Mouse (Mus musculus) liver, adult 2 months (tissue): Measurements from ENCODE around the gene Ddrgk1. TPM values are rescaled to one million over a fixed set of nuclear protein-coding genes. Genes with fewer than 3 reads are reported as not detected.
"Not testable (repeated sequence)": the region's sequence is repeated elsewhere in the genome, so short reads cannot be mapped to it uniquely, and the experiment has no call there.

Source experiments
- DNase-seq: peaks from one replicate; pipeline ENCODE4 v3.0.0-alpha.2; 2011; ENCODE audit warnings: low read depth, low spot score; ENCODE audit errors: extremely low read depth
- H3K27ac ChIP-seq: fragments of 200-500 bp; replicated peaks from 2 replicates; pipeline ENCODE4 v1.5.1; 2012; ENCODE audit warnings: low read depth, mild to moderate bottlenecking, control low read depth, inconsistent platforms, low read length; ENCODE audit not compliant: insufficient read depth
- H3K27me3 ChIP-seq: fragments of 200-500 bp; 2 replicates; pipeline ENCODE4 v1.6.1; 2012; ENCODE audit warnings: mild to moderate bottlenecking, moderate library complexity, low read length, inconsistent platforms; ENCODE audit not compliant: control insufficient read depth, insufficient read depth
- H3K36me3 ChIP-seq: fragments of 200-500 bp; 2 replicates; pipeline ENCODE4 v1.6.1; 2012; ENCODE audit warnings: low read length, inconsistent platforms; ENCODE audit not compliant: control insufficient read depth, insufficient read depth
- H3K4me1 ChIP-seq: fragments of 200-500 bp; 2 replicates; pipeline ENCODE4 v1.6.1; 2011; ENCODE audit warnings: low read length; ENCODE audit not compliant: control insufficient read depth, insufficient read depth
- H3K4me3 ChIP-seq: fragments of 200-500 bp; 2 replicates; pipeline ENCODE4 v1.5.1; 2011; ENCODE audit warnings: low read depth, mild to moderate bottlenecking, control low read depth, low read length, moderate library complexity; ENCODE audit not compliant: insufficient read depth
- H3K79me2 ChIP-seq: fragments of 200-500 bp; 2 replicates; pipeline ENCODE4 v1.6.1; 2012; ENCODE audit warnings: inconsistent platforms, mild to moderate bottlenecking, low read length, moderate library complexity; ENCODE audit not compliant: control insufficient read depth, insufficient read depth
- H3K9ac ChIP-seq: fragments of 200-500 bp; 2 replicates; pipeline ENCODE4 v1.6.1; 2012; ENCODE audit warnings: low read depth, mild to moderate bottlenecking, control low read depth, inconsistent platforms, low read length
- CTCF ChIP-seq: fragments of 200-500 bp; IDR thresholded peaks from 2 replicates; pipeline ENCODE4 v1.5.1; 2011; ENCODE audit warnings: low read depth, low read length, control low read depth
- POLR2A ChIP-seq: fragments of 200-500 bp; IDR thresholded peaks from 2 replicates; pipeline ENCODE4 v1.6.1; 2011; ENCODE audit warnings: low read length, control low read depth; ENCODE audit not compliant: insufficient read depth; ENCODE audit errors: extremely low read depth
- WGBS: fragments of 180-500 bp; shearing (Covaris S2); methylation state at CpG from one replicate; pipeline ENCODE4 v1.1.7; 2018; 5-methylcytosine and 5-hydroxymethylcytosine counted together
- polyA plus RNA-seq: library from polyadenylated mRNA; depleted of rRNA; stranded (reverse); fragments of >200 nt; gene quantifications from 2 replicates; pipeline ENCODE4 v1.2.3, GENCODE M21; 2012
- total RNA-seq: library from RNA; depleted of rRNA; stranded (reverse); fragments of >200 nt; gene quantifications from 2 replicates; pipeline ENCODE4 v1.2.3, GENCODE M21; 2014

Gene Ddrgk1
- total and polyA plus RNA-seq, 2 experiments, result 86.0 to 165 TPM

DNA sequence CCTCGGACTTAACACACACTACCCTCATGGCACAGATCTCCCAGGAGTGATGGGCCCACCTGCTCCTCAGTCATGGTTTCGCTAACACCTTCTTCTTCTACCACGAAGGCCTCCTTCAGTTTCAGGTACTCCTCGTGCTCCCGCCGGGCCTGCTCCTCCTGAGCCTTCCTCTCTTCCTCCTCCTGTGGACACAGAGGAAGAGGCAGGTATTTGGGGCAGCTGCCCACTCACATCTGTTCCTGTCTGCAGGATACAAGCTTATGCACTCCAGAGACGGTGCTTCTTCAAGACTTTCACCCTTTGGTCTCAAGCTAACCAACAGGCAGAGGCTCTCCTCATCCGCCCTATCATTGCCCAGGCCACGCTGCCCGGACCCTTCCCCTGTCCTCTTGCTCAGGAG lies 5.9 kb downstream of the Ddrgk1 start:
- Histone ChIP-seq H3K27me3 (no peaks in the 10 kb centered on the region), H3K4me3 (no peak overlapping the region), H3K79me2 (no peaks in the 10 kb centered on the region), H3K27ac (no peak overlapping the region), H3K36me3 (peaks cover 43% of the 10 kb centered on the region), H3K9ac (no peak overlapping the region), H3K4me1 (no peaks in the 10 kb centered on the region)
- WGBS, result 94% methylated on average over 10 of the region's 10 CpGs
- DNase-seq, result no peak
- TF ChIP-seq POLR2A (no peak), CTCF (no peak)

DNA sequence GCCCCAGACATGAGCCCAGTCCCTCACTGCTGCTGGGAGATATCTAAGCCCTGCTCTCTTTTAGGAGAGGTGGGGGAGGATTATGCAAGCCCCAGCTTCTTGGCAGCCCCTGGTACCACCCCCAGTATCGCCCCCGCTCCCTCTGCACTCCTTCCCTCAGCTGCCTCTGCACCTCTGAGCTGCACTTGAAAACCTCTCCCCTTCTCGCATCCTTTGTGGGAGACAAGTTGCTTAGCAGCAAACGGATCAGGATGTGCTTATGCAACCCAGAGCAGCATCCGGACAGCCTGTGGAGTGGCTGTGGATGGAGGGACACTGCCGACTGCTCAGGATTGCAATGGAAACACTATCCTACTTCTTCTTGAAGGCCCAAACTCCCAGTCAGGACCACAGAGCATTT lies 6.9 kb downstream of the Ddrgk1 start:
- DNase-seq, result no peak
- Histone ChIP-seq H3K79me2 (no peaks in the 10 kb centered on the region), H3K4me1 (no peaks in the 10 kb centered on the region), H3K27me3 (no peaks in the 10 kb centered on the region), H3K36me3 (peaks cover 46% of the 10 kb centered on the region), H3K4me3 (no peak overlapping the region), H3K27ac (no peak overlapping the region), H3K9ac (no peak overlapping the region)
- 90% methylated on average over 6 of the region's 6 CpGs for WGBS
- no peak for TF ChIP-seq CTCF
- no peak for TF ChIP-seq POLR2A

DNA sequence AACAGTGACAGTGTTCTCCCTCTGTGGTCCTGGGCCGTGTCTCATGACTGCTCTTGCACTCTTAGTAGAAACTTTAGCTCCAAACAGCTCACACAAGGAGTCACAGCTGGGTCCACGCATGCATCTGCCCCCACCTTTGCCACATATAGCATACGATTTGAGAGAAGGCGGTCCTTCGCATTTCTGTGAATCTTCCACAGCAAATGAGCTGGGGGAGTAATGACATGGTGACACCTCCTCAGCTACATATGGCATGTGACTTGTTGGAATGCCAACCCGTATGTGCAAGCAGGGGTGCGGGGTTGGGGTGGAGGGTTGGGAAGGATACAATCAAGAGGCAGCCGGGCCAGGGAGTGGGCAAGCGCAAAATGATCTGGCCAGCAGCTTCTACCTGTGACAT lies 7.9 kb downstream of the Ddrgk1 start:
- Histone ChIP-seq H3K9ac (no peak overlapping the region), H3K4me3 (no peak overlapping the region), H3K4me1 (no peaks in the 10 kb centered on the region), H3K27ac (no peak overlapping the region), H3K79me2 (no peaks in the 10 kb centered on the region), H3K27me3 (no peaks in the 10 kb centered on the region), H3K36me3 (peaks cover 45% of the 10 kb centered on the region)
- WGBS, result 94% methylated on average over 9 of the region's 9 CpGs
- no peak for DNase-seq
- no peak for TF ChIP-seq CTCF
- no peak for TF ChIP-seq POLR2A

DNA sequence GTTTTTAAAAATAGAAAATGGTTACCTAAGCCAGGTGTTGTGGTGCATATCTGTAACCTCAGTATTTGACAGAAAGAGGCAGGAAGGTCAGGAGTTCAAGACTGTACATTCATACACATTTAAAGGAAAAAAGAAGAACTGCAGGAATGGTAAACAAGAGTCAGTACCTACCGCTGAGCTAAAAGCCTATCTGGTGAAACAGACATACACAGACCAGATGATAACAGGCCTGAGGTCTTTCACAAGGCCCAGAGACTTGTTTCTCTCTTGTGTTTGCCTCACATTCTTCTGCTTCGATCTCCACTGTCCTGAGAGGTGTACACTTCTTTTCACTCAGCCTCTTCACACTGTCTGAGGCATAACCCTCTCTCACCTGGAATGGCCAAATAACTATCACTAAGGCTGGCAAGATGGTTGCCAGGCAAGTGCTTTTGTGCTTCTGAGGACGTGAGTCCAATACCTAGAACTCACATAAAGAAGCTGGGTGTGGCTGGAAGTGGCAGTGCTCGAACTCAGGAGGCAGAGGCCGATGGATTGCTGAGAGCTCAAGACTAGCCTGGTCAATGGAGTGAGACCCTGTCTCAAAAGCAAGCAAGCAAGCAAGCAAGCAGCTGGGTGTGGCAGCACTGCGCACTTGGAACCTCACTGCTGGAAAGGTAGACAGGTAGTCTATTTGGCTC lies 8.7 kb downstream of the Ddrgk1 start:
- 95% methylated on average over 6 of the region's 6 CpGs for WGBS
- H3K36me3 ChIP-seq, result peaks cover 41% of the 10 kb centered on the region
- no peaks in the 10 kb centered on the region for H3K79me2 ChIP-seq
- no peaks in the 10 kb centered on the region for H3K27me3 ChIP-seq
- H3K4me1 ChIP-seq, result no peaks in the 10 kb centered on the region
- H3K9ac ChIP-seq, result no peak overlapping the region
- no peak overlapping the region for H3K27ac ChIP-seq
- TF ChIP-seq POLR2A (no peak), CTCF (no peak)
- H3K4me3 ChIP-seq, result no peak overlapping the region
- DNase-seq, result no peak

DNA sequence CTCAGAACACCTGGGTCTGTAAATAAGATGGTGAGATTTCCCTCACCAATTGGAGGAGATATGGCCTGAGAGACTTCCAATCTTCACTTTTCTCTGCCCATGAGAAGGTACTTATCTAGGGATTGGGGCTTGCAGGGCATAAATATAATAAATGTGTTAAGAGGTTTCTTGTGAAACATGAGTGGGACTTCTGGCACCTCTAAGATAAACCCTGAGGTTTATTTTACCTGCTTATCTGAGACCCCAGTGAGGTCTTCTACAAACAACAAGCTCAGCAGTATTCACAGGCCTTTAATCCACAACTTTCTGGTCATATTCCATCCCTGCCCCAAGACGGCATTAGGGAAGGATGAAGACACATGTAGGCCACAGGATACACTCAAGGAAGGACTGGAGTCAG lies 10.7 kb downstream of the Ddrgk1 start:
- no peak overlapping the region for H3K9ac ChIP-seq
- TF ChIP-seq POLR2A (no peak), CTCF (no peak)
- H3K36me3 ChIP-seq, result peaks cover 36% of the 10 kb centered on the region
- no peaks in the 10 kb centered on the region for H3K27me3 ChIP-seq
- DNase-seq, result no peak
- no peaks in the 10 kb centered on the region for H3K4me1 ChIP-seq
- H3K4me3 ChIP-seq, result no peak overlapping the region
- no peaks in the 10 kb centered on the region for H3K79me2 ChIP-seq
- 94% methylated on average over 1 of the region's 1 CpGs for WGBS
- no peak overlapping the region for H3K27ac ChIP-seq

DNA sequence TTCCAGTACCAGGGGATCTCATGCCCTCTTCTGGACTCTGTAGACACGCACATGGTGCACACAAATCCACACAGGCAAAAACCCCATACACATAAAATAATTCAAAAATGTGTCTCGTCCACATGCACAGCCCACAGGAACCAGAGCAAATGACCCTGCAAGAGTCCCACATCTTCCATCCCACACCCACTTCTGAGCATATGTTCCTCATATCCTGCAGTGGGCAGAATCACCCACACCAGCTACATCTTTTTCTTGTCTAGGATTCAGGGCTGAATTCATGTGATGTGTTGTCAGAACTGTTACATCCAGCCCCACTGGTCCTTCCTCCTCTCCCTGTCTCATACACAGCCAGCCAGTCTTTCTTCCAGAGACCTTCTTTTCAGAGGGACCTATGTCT lies 11.2 kb downstream of the Ddrgk1 start:
- Histone ChIP-seq H3K27ac (no peak overlapping the region), H3K79me2 (no peaks in the 10 kb centered on the region), H3K36me3 (peaks cover 34% of the 10 kb centered on the region), H3K27me3 (no peaks in the 10 kb centered on the region), H3K4me3 (no peak overlapping the region), H3K9ac (no peak overlapping the region), H3K4me1 (no peaks in the 10 kb centered on the region)
- WGBS, result 93% methylated on average over 2 of the region's 2 CpGs
- TF ChIP-seq CTCF, result no peak
- TF ChIP-seq POLR2A, result no peak
- no peak for DNase-seq

DNA sequence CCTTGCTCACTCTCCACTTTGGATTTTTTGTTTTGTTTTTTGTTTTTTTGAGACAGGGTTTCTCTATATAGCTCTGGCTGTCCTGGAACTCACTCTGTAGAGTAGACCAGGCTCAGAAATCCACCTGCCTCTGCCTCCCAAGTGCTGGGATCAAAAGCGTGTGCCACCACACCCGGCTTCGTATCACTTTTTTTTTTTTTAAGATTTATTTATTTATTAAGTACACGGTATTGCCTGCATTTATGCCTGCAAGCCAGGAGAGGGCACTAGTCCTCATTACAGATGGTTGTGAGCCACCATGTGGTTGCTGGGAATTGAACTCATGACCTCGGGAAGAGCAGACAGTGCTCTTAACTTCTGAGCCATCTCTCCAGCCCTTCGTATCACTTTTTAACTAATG lies 15.4 kb downstream of the Ddrgk1 start:
- H3K9ac ChIP-seq, DNase-seq: not testable (repeated sequence)
- 87% methylated on average over 6 of the region's 6 CpGs for WGBS

More for the DNA sequence above, 15.4 kb downstream of the Ddrgk1 start:
- H3K4me1 ChIP-seq, H3K4me3 ChIP-seq, H3K27me3 ChIP-seq, H3K79me2 ChIP-seq, H3K36me3 ChIP-seq, H3K27ac ChIP-seq: not testable (repeated sequence)
